Mouse (Mus musculus) cerebellum, adult 2 months (tissue): ENCODE results near the gene Slc35g1. TPM values are rescaled to one million over a fixed set of nuclear protein-coding genes. Genes with fewer than 3 reads are reported as not detected.

Experiments
- DNase-seq, 2 experiments: peaks; one replicate each; pipeline ENCODE4 v3.0.0; 2021
- H3K27ac ChIP-seq: fragments of 200-500 bp; 2 replicates; pipeline ENCODE4 v1.5.1; 2012; ENCODE audit warnings: low read length, control low read depth, inconsistent platforms; ENCODE audit not compliant: insufficient read depth
- H3K27me3 ChIP-seq: fragments of 200-500 bp; 2 replicates; pipeline ENCODE4 v1.6.1; 2012; ENCODE audit warnings: inconsistent platforms, mild to moderate bottlenecking, low read length, moderate library complexity; ENCODE audit not compliant: control insufficient read depth, insufficient read depth
- H3K4me1 ChIP-seq: fragments of 200-500 bp; 2 replicates; pipeline ENCODE4 v1.6.1; 2011; ENCODE audit warnings: low read length; ENCODE audit not compliant: control insufficient read depth, insufficient read depth
- H3K4me3 ChIP-seq: fragments of 200-500 bp; replicated peaks from 2 replicates; pipeline ENCODE3; 2011; ENCODE audit warnings: mild to moderate bottlenecking, low read depth, low read length, control low read depth; ENCODE audit not compliant: insufficient read depth
- CTCF ChIP-seq: fragments of 200-500 bp; IDR thresholded peaks from 2 replicates; pipeline ENCODE4 v1.5.1; 2011; ENCODE audit warnings: low read depth, mild to moderate bottlenecking, control low read depth, low read length, moderate library complexity, borderline replicate concordance; ENCODE audit not compliant: insufficient read depth
- POLR2A ChIP-seq: fragments of 200-500 bp; IDR thresholded peaks from 2 replicates; pipeline ENCODE4 v1.6.1; 2011; ENCODE audit warnings: low read length, control low read depth, borderline replicate concordance; ENCODE audit not compliant: insufficient read depth
- WGBS: fragments of 180-500 bp; shearing (Covaris S2); methylation state at CpG from one replicate; pipeline ENCODE4 v1.1.7; 2018; 5-methylcytosine and 5-hydroxymethylcytosine counted together
- polyA plus RNA-seq: library from polyadenylated mRNA; depleted of rRNA; stranded (reverse); fragments of >200 nt; gene quantifications from 2 replicates; pipeline ENCODE4 v1.2.3, GENCODE M21; 2012

Gene Slc35g1
- polyA plus RNA-seq, 1 experiment = 2.0 TPM

GRCm38 (mm10) chr19:38423884-38424283, 28.1 kb downstream of the Slc35g1 start:
- H3K27me3 ChIP-seq = no peaks in the 10 kb centered on the region
- WGBS = 28% methylated on average over 7 of the region's 7 CpGs

GRCm38 (mm10) chr19:38424581-38424980, 28.8 kb downstream of the Slc35g1 start:
- no peak for DNase-seq
- WGBS = 75% methylated on average over 7 of the region's 7 CpGs
- TF ChIP-seq CTCF = no peak
- TF ChIP-seq POLR2A = no peak
- H3K4me1 ChIP-seq = no peaks in the 10 kb centered on the region
- H3K27me3 ChIP-seq = no peaks in the 10 kb centered on the region
- H3K27ac ChIP-seq = no peak overlapping the region
- H3K4me3 ChIP-seq = no peak overlapping the region

More at GRCm38 (mm10) chr19:38423884-38424283, 28.1 kb downstream of the Slc35g1 start:
- DNase-seq = no peak
- Histone ChIP-seq H3K4me1 (no peaks in the 10 kb centered on the region), H3K4me3 (no peak overlapping the region), H3K27ac (no peak overlapping the region)
- TF ChIP-seq CTCF (no peak), POLR2A (no peak)

GRCm38 (mm10) chr19:38429269-38429668, 33.5 kb downstream of the Slc35g1 start:
- Histone ChIP-seq H3K4me1 (no peaks in the 10 kb centered on the region), H3K27ac (no peak overlapping the region), H3K27me3 (no peaks in the 10 kb centered on the region; the same call in 1 of the 2 replicates), H3K4me3 (no peak overlapping the region)
- DNase-seq = peak in 1 of 2 experiments; percentile 11
- TF ChIP-seq CTCF (peak; percentile 37; the same call in 1 of the 2 replicates), POLR2A (no peak)
- WGBS = 62% methylated on average over 5 of the region's 5 CpGs

GRCm38 (mm10) chr19:38430475-38430874, 34.7 kb downstream of the Slc35g1 start:
- H3K4me1 ChIP-seq = no peaks in the 10 kb centered on the region
- H3K27me3 ChIP-seq = no peaks in the 10 kb centered on the region; the same call in 1 of the 2 replicates
- no peak overlapping the region for H3K27ac ChIP-seq
- no peak for DNase-seq
- no peak overlapping the region for H3K4me3 ChIP-seq
- 76% methylated on average over 8 of the region's 8 CpGs for WGBS
- TF ChIP-seq CTCF = no peak
- no peak for TF ChIP-seq POLR2A

GRCm38 (mm10) chr19:38431326-38431725, 35.5 kb downstream of the Slc35g1 start:
- no peak for DNase-seq
- no peak overlapping the region for H3K4me3 ChIP-seq
- TF ChIP-seq CTCF = no peak
- TF ChIP-seq POLR2A = no peak
- WGBS = 67% methylated on average over 7 of the region's 7 CpGs
- H3K4me1 ChIP-seq = no peaks in the 10 kb centered on the region
- no peaks in the 10 kb centered on the region; the same call in 1 of the 2 replicates for H3K27me3 ChIP-seq
- no peak overlapping the region for H3K27ac ChIP-seq

- WGBS = 80% methylated on average over 3 of the region's 3 CpGs
- no peak for DNase-seq
- no peak overlapping the region for H3K27ac ChIP-seq
These were observed 36.2 kb downstream of the Slc35g1 start for GRCm38 (mm10) chr19:38432021-38432420.

GRCm38 (mm10) chr19:38433381-38433780, 37.6 kb downstream of the Slc35g1 start:
- Histone ChIP-seq H3K27ac (no peak overlapping the region), H3K4me3 (no peak overlapping the region), H3K27me3 (no peaks in the 10 kb centered on the region; the same call in 1 of the 2 replicates), H3K4me1 (no peaks in the 10 kb centered on the region)
- TF ChIP-seq CTCF (no peak), POLR2A (no peak)
- no peak for DNase-seq
- WGBS = 61% methylated on average over 2 of the region's 2 CpGs

More at GRCm38 (mm10) chr19:38432021-38432420, 36.2 kb downstream of the Slc35g1 start:
- Histone ChIP-seq H3K27me3 (no peaks in the 10 kb centered on the region; the same call in 1 of the 2 replicates), H3K4me1 (no peaks in the 10 kb centered on the region), H3K4me3 (no peak overlapping the region)
- TF ChIP-seq POLR2A = no peak
- no peak for TF ChIP-seq CTCF

GRCm38 (mm10) chr19:38435221-38435620, 39.4 kb downstream of the Slc35g1 start:
- WGBS = 90% methylated on average over 15 of the region's 15 CpGs
- no peak for TF ChIP-seq CTCF
- TF ChIP-seq POLR2A = no peak
- Histone ChIP-seq H3K27ac (no peak overlapping the region), H3K4me1 (no peaks in the 10 kb centered on the region), H3K27me3 (no peaks in the 10 kb centered on the region; the same call in 1 of the 2 replicates), H3K4me3 (no peak overlapping the region)
- no peak for DNase-seq
